Mouse (Mus musculus) monocyte, adult 59 days (primary cell): ENCODE data around the gene Enpp3. TPM values are rescaled to one million over a fixed set of nuclear protein-coding genes. Genes with fewer than 3 reads are reported as not detected.

Source experiments
- total RNA-seq, 2 experiments: library from RNA; stranded (reverse); gene quantifications; one replicate each; pipeline ENCODE4 v1.2.4; 2023

Enpp3 gene
- not detected for total RNA-seq

GRCm38 (mm10) chr10:24842676-24843075 is at the start of gene Enpp3:
Gene Enpp3, minus strand, starts transcription at chr10:24842823.

GRCm38 (mm10) chr10:24869760-24870290 is 27.2 kb upstream of the Enpp3 start, which contains the start of gene Med23:
Gene Med23, plus strand, starts transcription at chr10:24869986.

Other genes starting within 250 kb of the Enpp3 start
- gene Ccn2, start 247.4 kb downstream of the Enpp3 start, total RNA-seq = not detected
- gene Enpp1, start 130.7 kb downstream of the Enpp3 start, total RNA-seq = 1 to 10 TPM; 4.4 to 5.5 TPM
- gene Med23, start 27.2 kb upstream of the Enpp3 start, total RNA-seq = 10 to 100 TPM; 20.9 to 26.4 TPM
- not detected for gene Arg1, start 84.7 kb upstream of the Enpp3 start, total RNA-seq